Comparison of ENCODE assay signal across 24 mouse cellular contexts in the genomic region with DNA sequence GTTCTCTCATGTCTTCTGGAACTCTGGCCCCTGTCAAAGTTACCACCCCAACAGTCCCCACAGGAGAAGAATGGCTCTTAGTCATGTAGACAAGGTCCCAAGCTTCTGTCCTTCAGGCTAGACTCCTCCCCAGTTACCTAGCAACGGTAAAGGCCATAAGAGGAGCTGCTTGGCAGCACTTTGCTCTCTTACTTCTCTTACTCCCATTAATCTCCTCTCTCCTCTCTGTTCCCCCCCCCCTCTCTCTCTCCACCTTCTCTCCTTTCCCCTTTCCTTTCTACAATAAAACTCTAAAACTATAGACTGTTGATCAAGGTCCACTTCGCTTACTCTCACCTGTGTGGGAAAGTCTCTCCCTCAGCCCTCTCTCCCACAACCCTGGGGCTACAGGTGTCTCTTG.
DNase-seq lines count a peak whose midpoint lies in the region; ATAC-seq lines count a peak whose summit lies in the region.
"Had no signal": no experiment of that assay in that cellular context is flagged by ENCODE, and none has a peak within 500 bp of the region (broad histone marks: within the 10 kb centered on the region; RNA-seq: fewer than 3 reads in every experiment).

No protein-coding gene starts in this region.

- no peaks in the 10 kb centered on the region for H3K9me3 ChIP-seq in intestine, embryonic 16.5 days (ENCODE audit: control insufficient read depth, low read length)
- no peaks in the 10 kb centered on the region for H3K9me3 ChIP-seq in midbrain, embryonic 10.5 days (replicated peaks)
- no peaks in the 10 kb centered on the region for H3K9me3 ChIP-seq in embryonic facial prominence, embryonic 10.5 days
- H3K9me3 ChIP-seq: embryonic facial prominence, embryonic 12.5 days; forebrain, embryonic 13.5 days; forebrain, embryonic 15.5 days; G1E had no signal

- no peak overlapping the region for H3K27ac ChIP-seq in intestine, embryonic 16.5 days (ENCODE audit: low read length)
- no peak overlapping the region for H3K27ac ChIP-seq in midbrain, embryonic 10.5 days (replicated peaks)
- H3K27ac ChIP-seq in embryonic facial prominence, embryonic 10.5 days (replicated peaks) = no peak overlapping the region
- H3K27ac ChIP-seq: embryonic facial prominence, embryonic 12.5 days; forebrain, embryonic 13.5 days; forebrain, embryonic 15.5 days had no signal

- no peaks in the 10 kb centered on the region for H3K27me3 ChIP-seq in intestine, embryonic 16.5 days (replicated peaks; ENCODE audit: control insufficient read depth, insufficient read depth, low read length)
- no peaks in the 10 kb centered on the region for H3K27me3 ChIP-seq in midbrain, embryonic 10.5 days (ENCODE audit: low read depth, poor library complexity, severe bottlenecking)
- no peaks in the 10 kb centered on the region for H3K27me3 ChIP-seq in embryonic facial prominence, embryonic 10.5 days (replicated peaks; ENCODE audit: low read depth, poor library complexity, severe bottlenecking)
- H3K27me3 ChIP-seq: CH12.LX; embryonic facial prominence, embryonic 12.5 days; forebrain, embryonic 13.5 days; forebrain, embryonic 15.5 days; Patski had no signal

- no peak overlapping the region for H3K4me2 ChIP-seq in intestine, embryonic 16.5 days (ENCODE audit: low read depth, low read length)
- H3K4me2 ChIP-seq: embryonic facial prominence, embryonic 12.5 days; forebrain, embryonic 13.5 days; forebrain, embryonic 15.5 days had no signal

- H3K4me3 ChIP-seq in intestine, embryonic 16.5 days (ENCODE audit: low read length) = no peak overlapping the region
- no peak overlapping the region for H3K4me3 ChIP-seq in midbrain, embryonic 10.5 days
- H3K4me3 ChIP-seq in embryonic facial prominence, embryonic 10.5 days = no peak overlapping the region
- H3K4me3 ChIP-seq: embryonic facial prominence, embryonic 12.5 days; forebrain, embryonic 13.5 days; forebrain, embryonic 15.5 days had no signal

- H3K9ac ChIP-seq in intestine, embryonic 16.5 days (ENCODE audit: low read depth, low read length) = no peak overlapping the region
- H3K9ac ChIP-seq: embryonic facial prominence, embryonic 12.5 days; forebrain, embryonic 13.5 days; forebrain, embryonic 15.5 days; forebrain, postnatal 0 days had no signal

- ATAC-seq in intestine, embryonic 16.5 days = peak; percentile 75
- ATAC-seq: CD4-positive, CD25-positive, alpha-beta regulatory T cell, adult 4 months; forebrain, embryonic 13.5 days; forebrain, embryonic 15.5 days; forebrain, postnatal 0 days; Patski had no signal

- H3K36me3 ChIP-seq in intestine, embryonic 16.5 days (ENCODE audit: control insufficient read depth, insufficient read depth, low read length) = no peaks in the 10 kb centered on the region
- H3K36me3 ChIP-seq in midbrain, embryonic 10.5 days = no peaks in the 10 kb centered on the region
- no peaks in the 10 kb centered on the region for H3K36me3 ChIP-seq in embryonic facial prominence, embryonic 10.5 days (replicated peaks)
- H3K36me3 ChIP-seq: embryonic facial prominence, embryonic 12.5 days; forebrain, embryonic 15.5 days; G1E had no signal

- peak; percentile 16 for DNase-seq in R1 (ENCODE audit: low read depth, low spot score)
- DNase-seq in large intestine, adult 2 months (ENCODE audit: low read depth, low spot score) = peak; percentile 2
- no peak for DNase-seq in midbrain, embryonic 10.5 days (ENCODE audit: low spot score)
- DNase-seq in embryonic facial prominence, embryonic 10.5 days (ENCODE audit: low spot score) = no peak
- DNase-seq: adrenal gland, adult 2 months; adrenal gland, postnatal 10 days; adrenal gland, postnatal 25 days; B cell, adult 2 months; cerebellum, adult 11 months; cerebellum, adult 18-20 months; cerebellum, adult 8-10 months; cerebellum, adult 9-11 months; cerebellum, postnatal 14 days; cerebellum, postnatal 36 days; embryo, embryonic 11 days; forebrain, postnatal 0 days had no signal

- 76% methylated on average over 2 of the region's 2 CpGs for WGBS in intestine, embryonic 16.5 days
- 53% methylated on average over 2 of the region's 2 CpGs for WGBS in large intestine, adult 2 months
- WGBS in midbrain, embryonic 10.5 days = 94% methylated on average over 2 of the region's 2 CpGs
- WGBS in embryonic facial prominence, embryonic 10.5 days = 91% methylated on average over 2 of the region's 2 CpGs

- no peaks in the 10 kb centered on the region for H3K4me1 ChIP-seq in intestine, embryonic 16.5 days (ENCODE audit: control insufficient read depth, insufficient read depth, low read length)
- no peaks in the 10 kb centered on the region for H3K4me1 ChIP-seq in midbrain, embryonic 10.5 days
- H3K4me1 ChIP-seq in embryonic facial prominence, embryonic 10.5 days = no peaks in the 10 kb centered on the region
- H3K4me1 ChIP-seq: embryonic facial prominence, embryonic 12.5 days; forebrain, embryonic 13.5 days; forebrain, embryonic 15.5 days had no signal

Comparison
In these comparisons a context has a peak if more than half of its experiments do, and no peak if none do; other contexts are left out.
1. DNase-seq: peak in R1 (single experiment) and large intestine, adult 2 months (single experiment); none in midbrain, embryonic 10.5 days (single experiment) and embryonic facial prominence, embryonic 10.5 days (single experiment).